Mouse (Mus musculus): ENCODE measurements around the gene Nup85. TPM values are rescaled to one million over a fixed set of nuclear protein-coding genes. Genes with fewer than 3 reads are reported as not detected.

Gene Nup85
- total and polyA plus RNA-seq, 3 experiments, result 282 to 326 (median 290) TPM

GRCm38 (mm10) chr11:115613138-115613945 is 49.1 kb downstream of the Nup85 start:
- Histone ChIP-seq H3K27me3 (replicated peaks) (no peaks in the 10 kb centered on the region), H3K4me2 (ENCODE audit: insufficient read depth, low read depth, poor library complexity, severe bottlenecking) (peak overlapping the region; percentile 69), H3K9me3 (replicated peaks; ENCODE audit: low read length) (no peaks in the 10 kb centered on the region), H3K4me3 (replicated peaks in 1 of 3; ENCODE audit: low read depth in 2 of 3, low read length in 2 of 3, poor library complexity in 1 of 3) (peak overlapping the region; percentile 60 to 75 (median 74)), H3K36me3 (replicated peaks in 1 of 2; ENCODE audit: control insufficient read depth in 1 of 2, insufficient read depth in 1 of 2, low read length in 1 of 2) (peaks cover 69 to 81% of the 10 kb centered on the region in 2 experiments), H3K79me2 (replicated peaks; ENCODE audit: control insufficient read depth, extremely low read depth, insufficient read depth, poor library complexity, severe bottlenecking) (peaks cover 31% of the 10 kb centered on the region), H3K4me1 (ENCODE audit: control insufficient read depth in 1 of 2, insufficient read depth in 2 of 2) (peaks cover 29 to 83% of the 10 kb centered on the region in 2 experiments), H3K9ac (ENCODE audit: insufficient read depth, low read depth) (peak overlapping the region; percentile 95; the same call in 1 of the 2 replicates), H3K27ac (ENCODE audit: insufficient read depth, low read depth) (peak overlapping the region; percentile 97)
- in situ Hi-C loops (cut with MboI; ENCODE audit: low pct_ligation_motif_present, low pct_unique_long_range_greater_than_20kb, low sequenced_read_pairs), result loop anchor here (25.0 kb wide), 1 partner anchor 399 kb away; the partner anchor contains the start of gene Galk1
- TF ChIP-seq POLR2AphosphoS2 (IDR thresholded peaks at IDR 0.05; ENCODE audit: low read depth, low read length), result peak; percentile 96
- 0 out of 2 replicates have a peak, but pooled peaks have one; percentile 55 for TF ChIP-seq UBTF (IDR thresholded peaks at IDR 0.05; ENCODE audit: low read depth, low read length)
- 0 out of 2 replicates have a peak, but pooled peaks have one; percentile 27 for TF ChIP-seq JUND (conservative IDR thresholded peaks at IDR 0.05; ENCODE audit: low read depth, low read length)
- TF ChIP-seq NELFE (IDR thresholded peaks at IDR 0.05; ENCODE audit: low read depth, low read length), result no peak; the same call in 1 of the 2 replicates
- TF ChIP-seq SMC3 (IDR thresholded peaks at IDR 0.05; ENCODE audit: low read depth, low read length), result no peak
- 0 out of 2 replicates have a peak, but pooled peaks have one; percentile 16 for TF ChIP-seq IRF4 (IDR thresholded peaks at IDR 0.05; ENCODE audit: low read depth, low read length)
- TF ChIP-seq TBP (conservative IDR thresholded peaks at IDR 0.05; ENCODE audit: low read depth, low read length), result peak; percentile 37; the same call in 1 of the 2 replicates
- 0 out of 2 replicates have a peak, but pooled peaks have one; percentile 31 for TF ChIP-seq EP300 (IDR thresholded peaks at IDR 0.05; ENCODE audit: low read length)
- no peak for TF ChIP-seq JUN (IDR thresholded peaks at IDR 0.05; ENCODE audit: insufficient read depth, low read depth, low read length)
- peak; percentile 17; the same call in 1 of the 2 replicates for TF ChIP-seq MEF2A (IDR thresholded peaks at IDR 0.05; ENCODE audit: borderline replicate concordance, low read depth, low read length)
- 0 out of 2 replicates have a peak, but pooled peaks have one; percentile 14 for TF ChIP-seq SIN3A (IDR thresholded peaks at IDR 0.05; ENCODE audit: low read length)
- peak; percentile 85 for TF ChIP-seq ZNF384 (IDR thresholded peaks at IDR 0.05; ENCODE audit: low read depth, low read length)
- TF ChIP-seq CHD1 (IDR thresholded peaks at IDR 0.05; ENCODE audit: low read depth, low read length), result peak; percentile 67
- 0 out of 2 replicates have a peak, but pooled peaks have one; percentile 11 for TF ChIP-seq ELF1 (IDR thresholded peaks at IDR 0.05; ENCODE audit: low read depth, low read length)
- 0 out of 2 replicates have a peak, but pooled peaks have one; percentile 2 for TF ChIP-seq MYC (IDR thresholded peaks at IDR 0.05; ENCODE audit: low read depth, low read length)
- DNase-seq (ENCODE audit: extremely low read depth), result peak; percentile 80
- dilution Hi-C loops (cut with MboI; ENCODE audit: extremely low pct_ligation_motif_present, extremely low pct_unique_long_range_greater_than_20kb, low sequenced_read_pairs), result no loop called here

GRCm38 (mm10) chr11:115614346-115615107 is 50.3 kb downstream of the Nup85 start:
- dilution Hi-C loops (cut with MboI; ENCODE audit: extremely low pct_ligation_motif_present, extremely low pct_unique_long_range_greater_than_20kb, low sequenced_read_pairs), result no loop called here
- in situ Hi-C loops (cut with MboI; ENCODE audit: low pct_ligation_motif_present, low pct_unique_long_range_greater_than_20kb, low sequenced_read_pairs), result loop anchor here (25.0 kb wide), 1 partner anchor 398 kb away; the partner anchor contains the start of gene Galk1
- Histone ChIP-seq H3K4me1 (ENCODE audit: control insufficient read depth in 1 of 2, insufficient read depth in 2 of 2) (peaks cover 20 to 82% of the 10 kb centered on the region in 2 experiments), H3K4me2 (ENCODE audit: insufficient read depth, low read depth, poor library complexity, severe bottlenecking) (no peak overlapping the region), H3K27me3 (replicated peaks) (no peaks in the 10 kb centered on the region), H3K27ac (ENCODE audit: insufficient read depth, low read depth) (peak overlapping the region; percentile 97), H3K9ac (ENCODE audit: insufficient read depth, low read depth) (no peak overlapping the region), H3K36me3 (replicated peaks in 1 of 2; ENCODE audit: control insufficient read depth in 1 of 2, insufficient read depth in 1 of 2, low read length in 1 of 2) (peaks cover 69 to 81% of the 10 kb centered on the region in 2 experiments), H3K9me3 (replicated peaks; ENCODE audit: low read length) (no peaks in the 10 kb centered on the region), H3K79me2 (replicated peaks; ENCODE audit: control insufficient read depth, extremely low read depth, insufficient read depth, poor library complexity, severe bottlenecking) (peaks cover 43% of the 10 kb centered on the region), H3K4me3 (replicated peaks in 1 of 3; ENCODE audit: low read depth in 2 of 3, low read length in 2 of 3, poor library complexity in 1 of 3) (no peak overlapping the region)
- 0 out of 2 replicates have a peak, but pooled peaks have one; percentile 16 for TF ChIP-seq BHLHE40 (IDR thresholded peaks at IDR 0.05; ENCODE audit: low read depth, low read length)
- no peak for TF ChIP-seq TBP (conservative IDR thresholded peaks at IDR 0.05; ENCODE audit: low read depth, low read length)
- TF ChIP-seq NELFE (IDR thresholded peaks at IDR 0.05; ENCODE audit: low read depth, low read length), result no peak
- peak; percentile 26; the same call in 1 of the 2 replicates for TF ChIP-seq USF2 (conservative IDR thresholded peaks at IDR 0.05; ENCODE audit: low read depth, low read length)
- peak; percentile 37; the same call in 1 of the 2 replicates for TF ChIP-seq POLR2A (IDR thresholded peaks at IDR 0.05; ENCODE audit: low read depth, low read length)
- no peak for TF ChIP-seq NRF1 (IDR thresholded peaks at IDR 0.05; ENCODE audit: low read depth, low read length)
- DNase-seq (ENCODE audit: extremely low read depth), result no peak

Measured in CH12.LX (cell line).